Mouse (Mus musculus): ENCODE measurements around the gene Pea15a.

- TF ChIP-seq E2F4 (IDR thresholded peaks at IDR 0.05; ENCODE audit: insufficient read depth) = no peak
- no peak for TF ChIP-seq TCF12 (IDR thresholded peaks at IDR 0.05; ENCODE audit: insufficient read depth, poor library complexity, severe bottlenecking)
- TF ChIP-seq USF1 (IDR thresholded peaks at IDR 0.05; ENCODE audit: low read depth) = no peak
Measured at GRCm38 (mm10) chr1:172180881-172181280, 25.7 kb downstream of the Pea15a start.
